Mouse (Mus musculus): ENCODE measurements around the gene Fam3c. TPM values are rescaled to one million over a fixed set of nuclear protein-coding genes. Genes with fewer than 3 reads are reported as not detected.
A peak's percentile ranks its signal among the peaks of the same experiment; 100 is the strongest.
"Not testable (repeated sequence)": the region's sequence is repeated elsewhere in the genome, so short reads cannot be mapped to it uniquely, and the experiment has no call there.

Gene Fam3c
- total RNA-seq, 1 experiment from 2014 or later = 47.7 TPM

DNA sequence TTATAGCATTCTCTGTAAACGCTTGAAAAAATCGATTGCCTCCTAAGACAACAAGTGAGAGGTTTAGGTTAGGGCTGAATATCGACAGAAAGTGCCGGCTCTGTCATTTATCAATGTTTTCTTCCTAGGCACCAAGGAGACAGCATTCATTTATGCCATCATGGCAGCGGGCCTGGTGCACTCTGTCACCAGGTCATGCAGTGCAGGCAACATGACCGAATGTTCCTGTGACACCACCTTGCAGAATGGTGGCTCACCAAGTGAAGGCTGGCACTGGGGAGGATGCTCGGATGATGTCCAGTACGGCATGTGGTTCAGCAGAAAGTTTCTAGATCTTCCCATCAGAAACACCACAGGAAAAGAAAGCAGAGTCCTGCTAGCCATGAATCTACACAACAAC lies 65.3 kb downstream of the Fam3c start:
- DNase-seq = no peak

DNA sequence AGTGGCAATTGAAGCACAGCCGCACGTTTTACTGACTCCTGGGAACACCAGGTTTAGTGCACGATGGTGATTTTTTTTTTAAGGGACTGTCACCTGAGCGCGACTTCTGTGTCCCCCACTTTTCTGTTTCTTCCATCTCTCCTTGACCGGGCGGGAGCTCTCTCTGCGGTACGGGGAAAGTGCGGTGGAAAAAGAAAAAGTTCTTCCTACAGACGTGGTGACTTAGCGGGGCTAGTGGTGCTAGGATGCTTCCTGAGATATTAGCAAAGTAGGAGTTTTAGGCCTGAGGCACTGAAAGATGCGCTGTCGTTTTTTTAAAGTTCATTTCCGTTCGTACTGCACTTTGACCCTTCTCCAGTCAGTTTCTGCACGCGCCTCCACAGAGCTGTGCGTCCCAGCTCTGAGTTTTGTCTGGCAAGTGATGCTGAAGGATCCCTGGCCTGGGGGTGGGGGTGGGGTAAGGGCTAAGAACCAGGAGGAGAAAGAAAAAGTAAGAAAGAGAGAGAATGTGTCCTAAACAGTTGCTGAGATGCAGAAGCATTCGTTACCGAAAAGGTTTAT lies 66.5 kb downstream of the Fam3c start:
- DNase-seq = no peak

DNA sequence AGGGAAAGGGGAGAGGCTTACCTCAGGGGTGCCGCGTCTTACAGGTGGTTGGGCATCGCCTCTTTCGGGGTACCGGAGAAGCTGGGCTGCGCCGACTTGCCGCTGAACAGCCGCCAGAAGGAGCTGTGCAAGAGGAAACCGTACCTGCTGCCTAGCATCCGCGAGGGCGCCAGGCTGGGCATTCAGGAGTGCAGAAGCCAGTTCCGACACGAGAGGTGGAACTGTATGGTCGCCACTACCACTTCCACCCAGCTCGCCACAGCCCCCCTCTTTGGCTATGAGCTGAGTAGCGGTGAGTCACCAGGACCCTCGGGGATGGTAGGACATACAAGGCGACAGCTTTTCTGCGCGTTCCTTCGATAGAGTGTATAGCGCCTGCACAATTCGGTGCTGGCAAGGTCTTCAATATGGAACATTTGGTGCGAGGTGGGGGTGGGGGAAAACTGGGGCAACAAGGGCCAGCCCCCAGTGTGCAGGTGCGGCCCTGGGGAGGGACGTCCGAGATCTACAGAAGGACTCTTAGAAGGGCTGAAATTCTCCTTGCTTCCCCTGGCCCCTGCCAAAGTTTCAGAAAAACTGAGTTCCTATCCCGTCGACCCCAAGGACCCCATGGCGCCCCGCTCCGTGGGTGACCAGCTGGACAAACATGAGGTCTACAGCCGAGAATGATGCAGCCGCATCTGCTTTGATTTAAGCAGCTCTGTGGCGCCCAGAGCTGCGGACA lies 67.1 kb downstream of the Fam3c start:
- DNase-seq = peak; percentile 30

DNA sequence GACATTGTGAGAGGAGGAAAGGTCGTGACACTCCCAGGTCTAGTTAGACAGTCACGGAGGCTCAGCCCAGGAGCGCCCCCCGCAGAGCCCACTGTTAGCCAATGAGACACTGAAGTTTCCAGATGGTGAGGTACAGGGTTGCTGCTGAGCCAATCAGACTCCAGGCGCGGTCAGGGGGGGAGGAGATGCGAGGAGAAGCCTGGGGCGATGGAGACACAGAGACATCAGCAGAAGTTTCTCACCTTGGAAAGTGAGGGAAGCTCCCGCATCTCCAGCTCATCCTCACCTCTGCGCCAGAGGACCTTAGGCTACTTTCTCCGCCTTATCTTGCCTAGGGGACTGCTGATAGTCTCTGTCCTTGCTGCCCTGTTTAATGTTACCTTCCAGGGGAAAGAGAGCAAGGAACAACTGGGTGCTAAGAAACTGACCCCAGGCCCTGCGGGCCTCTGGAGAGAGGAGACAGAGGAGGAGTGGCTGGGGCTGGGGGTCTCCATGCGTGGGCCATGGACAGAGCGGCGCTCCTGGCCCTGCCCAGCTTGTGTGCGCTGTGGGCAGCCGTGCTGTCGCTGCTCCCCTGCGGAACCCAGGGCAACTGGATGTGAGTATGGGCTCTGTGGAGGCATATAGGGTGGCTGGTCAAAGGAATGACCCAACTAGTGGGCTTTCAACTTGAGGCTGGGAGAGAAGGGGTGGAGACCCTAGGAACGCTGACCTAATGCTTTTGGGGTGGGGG lies 67.9 kb downstream of the Fam3c start, which contains the start of gene Wnt16:
Wnt16 (plus strand) TSS at position 224 of the 733 bp plus-strand sequence.
- peak; percentile 25 for DNase-seq

DNA sequence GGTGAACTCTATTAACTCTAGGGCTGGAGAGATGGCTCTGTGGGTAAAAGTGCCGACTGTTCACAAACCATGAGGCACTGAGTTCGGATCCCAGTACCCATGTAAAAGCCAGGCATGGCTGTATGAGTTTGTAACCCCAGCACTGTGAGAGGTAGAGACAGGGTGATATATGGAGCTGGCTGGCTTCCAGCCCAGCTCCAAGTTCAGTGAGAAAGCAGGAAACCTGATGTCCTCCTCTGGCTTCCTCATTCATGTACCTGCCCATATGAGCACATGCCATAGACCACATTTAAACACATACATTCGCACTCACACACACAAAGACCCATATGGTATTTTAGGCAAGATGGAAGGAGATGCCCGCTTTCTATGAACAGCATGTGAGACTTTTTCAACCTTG lies 73.6 kb downstream of the Fam3c start:
- no peak for DNase-seq

DNA sequence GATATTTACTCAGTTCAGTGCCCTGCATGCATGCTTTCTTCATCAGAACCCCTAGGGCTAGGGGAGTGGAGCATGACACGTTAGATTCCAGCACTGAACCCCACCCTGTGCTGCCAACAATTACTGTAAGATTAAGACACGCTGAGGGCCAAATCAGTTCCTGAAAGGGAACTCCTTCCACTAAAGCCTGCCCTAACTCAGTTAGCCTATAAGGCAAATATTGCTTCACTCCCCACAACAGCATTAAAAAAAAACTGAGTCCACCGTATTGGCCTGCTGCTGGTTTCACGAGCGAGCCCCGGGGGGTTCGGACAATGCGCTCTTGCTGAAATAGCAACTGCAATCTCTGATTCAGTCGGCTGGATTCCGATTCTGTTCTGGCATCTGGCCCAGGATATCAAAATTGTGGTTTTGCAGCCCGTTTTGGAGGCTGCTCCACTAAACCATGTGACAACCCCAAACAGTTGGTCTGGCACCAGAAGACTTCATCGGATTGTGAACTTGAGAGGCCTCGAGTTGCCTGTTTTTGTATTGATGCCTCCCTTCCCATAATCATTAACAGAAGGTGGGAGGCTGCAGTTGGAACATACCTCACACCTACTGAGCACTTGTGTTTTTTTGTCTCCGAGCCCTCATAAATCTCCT lies 75.7 kb downstream of the Fam3c start:
- peak; percentile 80 for DNase-seq

DNA sequence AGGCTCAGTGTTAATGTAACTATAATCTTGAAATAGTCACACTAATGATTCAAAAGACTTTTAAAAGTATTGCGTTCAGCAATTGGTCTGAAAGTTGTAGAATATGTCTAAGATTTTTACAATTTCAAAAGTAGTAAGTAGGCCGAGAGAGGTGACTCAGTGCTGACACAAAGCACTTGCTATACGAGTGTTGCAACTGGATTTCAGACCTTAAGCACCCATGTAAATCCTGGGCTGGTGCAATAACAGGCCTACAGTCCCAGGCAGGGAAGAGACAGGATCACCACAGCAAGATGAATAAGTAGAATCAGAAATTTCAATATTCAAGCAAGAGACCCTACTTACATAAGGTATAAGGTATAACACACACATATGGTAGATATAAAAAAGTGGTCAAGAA lies 78.1 kb downstream of the Fam3c start:
- DNase-seq = peak; percentile 16

DNA sequence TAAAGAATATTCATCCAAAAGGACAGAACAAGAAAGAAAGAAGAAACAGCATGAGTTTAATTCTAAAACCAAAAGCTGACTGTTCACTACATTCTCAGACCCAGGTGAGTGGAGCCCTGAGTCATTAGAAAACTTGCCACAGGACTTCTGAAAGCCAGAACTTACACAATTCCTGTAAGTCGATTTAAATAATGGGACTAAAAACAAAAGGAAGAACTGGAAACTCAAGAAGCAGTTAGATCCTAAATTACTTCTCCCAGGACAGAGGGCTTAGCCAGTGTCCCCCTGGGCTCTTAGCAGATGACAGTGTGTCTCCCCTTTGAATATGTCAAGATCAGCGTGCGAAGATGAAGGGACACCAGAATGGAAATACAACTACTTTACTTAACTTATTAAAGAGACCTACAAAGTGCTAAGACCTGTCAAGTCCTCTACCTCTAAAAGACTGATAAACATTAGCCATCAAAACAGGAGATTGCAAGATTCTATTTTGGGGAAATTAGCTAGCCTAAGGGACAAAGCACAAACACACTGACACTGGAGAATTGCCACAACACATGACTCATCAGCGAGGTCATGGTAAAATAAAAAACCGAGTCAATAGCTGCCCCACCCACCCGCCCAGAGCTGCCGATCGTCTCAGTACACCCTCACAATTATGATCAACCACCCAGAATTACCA lies 86.1 kb downstream of the Fam3c start:
- peak; percentile 54 for DNase-seq

DNA sequence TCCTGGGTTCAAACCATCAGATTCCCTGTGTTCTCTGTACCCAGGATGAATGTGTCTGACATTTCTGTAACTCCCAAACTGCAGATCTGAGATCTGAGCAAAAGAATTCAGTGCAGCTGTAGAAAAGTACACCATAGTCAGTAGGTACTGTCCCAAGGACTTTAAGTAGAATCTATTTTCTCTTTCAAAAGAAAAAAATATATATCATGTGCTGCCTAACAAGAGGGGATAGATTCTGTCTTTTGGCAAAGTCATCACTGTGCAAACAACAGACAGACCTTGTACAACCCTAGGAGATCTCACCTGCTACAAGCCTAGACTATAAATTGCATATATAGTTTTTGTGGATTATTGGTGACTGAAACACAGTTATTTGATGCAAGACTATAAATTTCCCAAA lies 87.4 kb downstream of the Fam3c start:
- no peak for DNase-seq

DNA sequence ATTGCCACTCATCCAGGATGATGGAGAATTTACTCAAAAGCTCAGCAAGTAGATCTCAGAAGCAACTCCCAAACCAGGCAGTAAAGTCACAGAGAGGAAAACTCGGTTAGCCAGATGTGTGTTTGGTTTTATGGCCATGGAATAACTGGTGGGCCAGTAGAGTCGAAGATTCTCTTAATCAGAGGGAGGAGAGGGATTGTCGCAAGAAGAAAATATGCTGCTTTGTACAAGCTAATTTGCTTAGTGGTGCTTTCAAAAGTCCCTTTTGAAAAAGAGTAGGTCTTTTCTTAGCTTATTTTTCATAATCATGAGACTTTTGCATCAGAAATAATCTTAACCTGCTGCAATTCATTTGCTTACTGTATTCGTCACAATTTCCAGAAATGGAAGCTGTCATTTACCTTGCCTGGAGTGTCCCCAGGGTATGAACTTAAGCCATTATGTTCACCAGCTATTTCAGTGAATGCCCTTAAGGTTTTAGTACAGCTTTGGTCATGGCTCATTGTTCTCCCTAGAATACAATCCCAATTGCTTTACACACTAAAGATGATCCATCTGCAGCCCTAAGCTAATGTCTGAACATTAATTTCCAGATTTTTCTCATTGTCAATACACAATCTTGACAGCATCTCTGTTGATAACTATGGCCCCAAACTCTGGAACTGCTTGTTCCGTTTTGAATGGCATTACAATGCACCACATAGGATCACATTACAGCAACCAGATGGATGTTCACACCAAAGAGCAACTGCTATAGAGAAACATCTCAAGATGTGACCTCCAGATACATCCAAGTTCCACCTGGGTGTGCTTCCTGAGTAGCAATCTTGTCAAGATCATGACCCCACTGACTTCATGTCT lies 88.0 kb downstream of the Fam3c start:
- DNase-seq = no peak

DNA sequence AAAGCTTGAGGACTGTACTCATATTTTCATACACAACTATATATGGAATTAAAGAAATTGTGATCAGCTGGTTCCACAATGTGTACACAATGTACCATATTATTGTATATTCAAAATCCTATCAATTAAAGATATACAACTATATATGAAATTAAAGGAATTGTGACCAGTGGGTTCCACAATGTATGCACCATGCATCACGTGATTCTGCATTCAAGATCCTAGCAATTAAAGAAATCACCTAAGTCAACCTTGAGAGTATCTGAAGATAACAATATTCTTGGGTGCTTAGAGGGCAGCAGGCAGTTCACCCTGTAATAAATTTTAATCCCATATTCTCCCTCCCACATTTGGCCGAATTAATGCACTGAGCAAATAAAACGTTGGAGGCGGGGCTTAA lies 90.0 kb downstream of the Fam3c start:
- no peak for DNase-seq

DNA sequence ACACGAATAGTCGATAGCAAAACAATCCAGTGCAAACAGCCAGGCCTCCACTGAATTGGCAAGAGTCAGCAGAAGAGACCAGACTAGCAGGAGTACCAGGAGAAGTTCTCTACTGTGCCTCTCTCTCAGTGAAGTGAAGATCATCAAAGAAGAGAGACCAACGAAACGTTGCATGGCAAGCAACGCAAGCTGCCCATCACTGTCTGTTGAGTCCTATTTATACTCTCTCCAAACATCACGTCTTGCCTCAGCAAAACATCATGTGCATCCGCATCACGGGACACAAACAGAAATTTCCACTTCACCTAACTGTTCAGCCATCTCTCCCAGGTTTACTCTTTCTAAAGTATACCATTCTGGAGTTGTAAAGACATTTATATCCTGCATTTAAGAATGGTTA lies 91.9 kb downstream of the Fam3c start:
- DNase-seq = not testable (repeated sequence)

DNA sequence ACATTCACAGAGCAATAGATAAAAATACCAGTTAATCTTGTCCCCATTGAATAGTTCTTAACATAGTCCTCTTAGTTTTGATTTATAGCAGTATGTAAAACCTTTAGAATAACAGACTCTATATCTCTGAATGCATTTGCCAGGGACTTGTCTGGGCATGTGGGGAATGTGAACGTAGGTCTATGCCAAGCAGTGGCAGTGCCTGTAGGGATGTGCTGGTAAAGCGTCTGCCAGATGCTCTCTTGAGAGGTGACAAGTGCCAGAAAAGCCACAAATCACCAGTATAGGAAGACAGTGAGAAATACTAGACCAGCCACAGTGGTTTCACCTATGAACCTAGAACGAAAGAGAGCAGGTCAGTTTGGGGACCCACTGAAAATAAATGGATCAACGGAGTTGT lies 93.5 kb downstream of the Fam3c start:
- no peak for DNase-seq

DNA sequence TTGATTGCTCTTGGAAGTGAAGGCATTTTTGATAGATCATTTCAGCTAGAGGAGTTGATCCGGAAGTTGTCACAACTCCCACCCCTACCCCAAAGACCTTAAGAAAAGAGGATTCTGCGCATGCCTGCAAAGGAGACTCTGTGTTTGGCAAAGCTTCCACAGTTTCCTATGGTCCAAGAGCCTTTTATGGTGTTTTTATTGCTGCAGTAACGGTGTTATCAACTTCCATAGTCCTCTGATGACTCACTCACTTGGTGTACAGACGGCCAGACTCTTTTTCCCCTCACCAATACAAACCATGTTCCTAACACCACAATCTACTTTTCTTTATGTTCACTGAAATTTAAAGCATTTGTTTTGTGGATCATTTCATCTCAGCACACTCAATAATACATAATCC lies 97.3 kb downstream of the Fam3c start:
- no peak for DNase-seq

Other genes starting within 250 kb of the Fam3c start
- gene Wnt16, start 68.0 kb downstream of the Fam3c start, total RNA-seq (2021) = 0.41 and 0.79 TPM in 2 replicates

All from adrenal gland, postnatal 14 days (tissue).